Mouse (Mus musculus) frontal cortex, postnatal 14 days (tissue): ENCODE data around the gene Ryr2.

Experiments used
- DNase-seq, 2 experiments: peaks; one replicate each; pipeline ENCODE4 v3.0.0; 2022; ENCODE audit warnings: low spot score in 2 of 2

Gene Ryr2

DNA sequence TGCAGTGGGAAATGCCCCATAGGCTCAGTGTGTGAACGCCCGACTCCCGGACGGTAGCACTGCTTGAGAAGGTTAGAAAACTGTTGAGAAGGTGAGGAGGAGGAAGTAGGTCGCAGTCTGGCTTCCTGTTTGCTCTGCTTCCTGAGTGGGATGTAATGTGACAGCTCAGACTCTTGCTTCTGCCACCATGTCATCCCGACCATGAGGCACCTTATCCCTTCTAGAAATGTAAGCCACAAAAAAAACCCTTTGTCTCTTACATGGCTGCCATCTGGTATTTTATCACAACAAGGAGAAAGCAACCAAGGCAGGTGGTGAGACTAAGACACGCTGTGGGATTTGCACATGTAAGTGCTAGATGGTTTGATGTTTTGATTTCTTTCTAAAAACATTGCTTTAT, 12.2 kb downstream of the Ryr2 start:
- DNase-seq: no peak

DNA sequence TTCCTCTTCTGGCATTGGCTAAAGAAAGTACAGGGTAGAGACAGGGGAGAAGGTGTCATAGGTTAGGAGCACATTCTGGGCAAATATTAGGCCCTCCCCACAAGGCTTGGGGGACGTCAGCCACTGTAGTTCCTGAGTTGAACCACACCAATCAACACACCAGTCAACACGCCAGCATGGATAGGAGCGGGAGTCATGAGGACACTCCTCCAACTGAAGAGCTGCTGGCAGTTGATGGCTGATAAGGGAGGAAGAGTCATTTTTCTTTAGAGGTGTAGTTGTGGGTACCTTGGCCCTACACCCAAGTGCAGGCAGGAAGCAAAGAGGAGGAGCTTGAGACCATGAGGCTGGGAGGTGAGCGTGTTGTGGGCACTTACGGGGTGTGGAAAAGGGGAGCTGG, 13.6 kb downstream of the Ryr2 start:
- DNase-seq: no peak

DNA sequence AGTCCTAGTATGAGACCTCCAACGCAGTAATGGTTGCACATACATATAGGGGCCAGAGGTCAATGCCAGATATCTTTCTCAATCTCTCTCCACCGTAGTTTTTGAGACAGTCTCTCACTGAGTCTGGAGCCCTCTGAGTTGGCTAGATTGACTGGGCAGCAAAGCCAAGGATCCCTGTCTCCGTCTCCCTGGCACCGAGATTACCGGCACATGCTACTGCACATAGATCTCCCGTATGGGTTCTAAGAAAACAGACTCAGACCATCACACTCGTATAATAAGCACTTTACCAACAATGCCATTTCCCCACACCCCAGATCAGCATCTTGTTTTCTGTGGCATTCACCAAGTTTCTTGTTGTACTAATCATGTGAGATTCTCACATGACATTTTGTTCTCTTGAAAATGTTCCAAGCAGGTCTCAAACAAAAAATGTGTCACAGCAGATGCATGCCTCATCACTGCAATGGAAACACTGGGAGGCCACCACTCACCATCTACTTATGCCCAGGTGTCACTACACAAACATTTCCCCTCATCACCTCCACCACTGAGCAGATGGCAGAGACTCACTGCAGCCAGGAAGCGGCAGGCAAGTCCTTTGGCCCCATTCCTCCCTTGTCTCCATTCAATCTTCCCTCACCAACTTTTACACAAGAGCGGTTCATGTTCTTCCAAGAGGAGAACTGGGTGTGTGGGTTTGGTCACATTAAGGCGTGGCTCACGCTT, 14.2 kb downstream of the Ryr2 start:
- no peak for DNase-seq

DNA sequence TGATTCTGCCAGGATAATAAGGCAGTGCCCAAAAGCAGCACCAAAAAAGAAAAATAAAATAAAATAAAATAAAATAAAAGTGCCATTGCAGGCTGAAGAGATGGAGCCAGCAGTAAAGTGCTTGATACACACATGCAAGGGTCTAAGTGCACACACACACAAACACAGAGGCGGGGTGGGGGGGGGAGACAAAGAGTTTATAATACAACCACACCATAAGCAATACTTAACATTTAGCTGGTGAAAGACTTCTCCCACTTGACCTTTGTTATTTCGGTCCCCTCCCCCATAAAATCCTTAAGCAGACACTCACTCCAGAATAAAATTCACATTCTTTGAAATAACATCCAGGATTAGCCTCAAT, 22.7 kb downstream of the Ryr2 start:
- no peak for DNase-seq

DNA sequence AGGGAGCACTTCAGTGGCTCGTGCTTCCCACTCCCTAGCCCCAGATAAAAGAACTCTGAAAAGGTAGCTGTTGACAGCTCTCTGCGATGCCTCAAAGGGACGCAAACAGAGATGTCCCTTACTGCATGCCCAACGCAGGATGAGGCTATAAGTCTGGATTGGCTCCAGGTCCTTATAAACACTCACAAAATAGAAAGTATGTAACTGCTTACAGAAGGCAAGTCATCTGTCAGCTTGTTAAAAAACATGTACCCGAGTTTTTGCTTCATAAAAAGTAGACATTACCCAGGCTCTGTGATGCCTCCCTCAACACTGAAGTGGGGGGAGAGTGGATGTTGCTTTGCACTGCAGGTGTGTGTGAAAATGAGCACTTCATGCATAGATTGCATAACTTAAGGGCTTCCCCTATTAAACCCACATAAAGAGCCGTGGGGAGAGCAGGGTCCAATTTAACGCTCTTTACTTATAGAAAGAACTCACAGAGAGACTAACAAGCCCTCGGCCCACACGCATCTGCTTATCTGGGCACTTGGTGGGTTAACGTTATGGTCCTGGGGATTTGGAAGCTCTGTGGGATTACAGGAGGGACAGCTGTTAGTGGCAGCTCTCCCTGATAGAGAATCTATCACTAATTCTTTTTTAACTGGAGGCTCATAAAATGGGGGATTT, 23.2 kb downstream of the Ryr2 start:
- no peak for DNase-seq

DNA sequence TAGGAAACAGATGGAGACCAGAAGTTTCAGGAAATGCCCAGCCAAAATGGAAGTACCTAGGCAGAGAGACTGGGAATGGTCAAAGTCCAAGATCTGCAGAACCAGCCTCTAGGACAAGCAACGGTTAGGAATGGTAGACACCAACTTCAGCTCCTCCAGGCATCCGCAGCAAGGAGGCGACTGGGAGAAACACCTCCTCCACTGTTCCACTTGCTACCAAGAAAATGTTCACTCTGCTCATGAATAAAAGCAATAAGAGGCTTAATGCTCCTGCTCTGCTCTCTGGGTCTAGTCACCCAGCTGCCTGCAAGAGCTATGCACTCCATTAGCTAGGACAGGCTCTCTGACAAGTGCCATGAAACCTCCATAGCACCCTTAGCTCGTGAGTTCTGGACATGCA, 26.2 kb downstream of the Ryr2 start:
- no peak for DNase-seq

DNA sequence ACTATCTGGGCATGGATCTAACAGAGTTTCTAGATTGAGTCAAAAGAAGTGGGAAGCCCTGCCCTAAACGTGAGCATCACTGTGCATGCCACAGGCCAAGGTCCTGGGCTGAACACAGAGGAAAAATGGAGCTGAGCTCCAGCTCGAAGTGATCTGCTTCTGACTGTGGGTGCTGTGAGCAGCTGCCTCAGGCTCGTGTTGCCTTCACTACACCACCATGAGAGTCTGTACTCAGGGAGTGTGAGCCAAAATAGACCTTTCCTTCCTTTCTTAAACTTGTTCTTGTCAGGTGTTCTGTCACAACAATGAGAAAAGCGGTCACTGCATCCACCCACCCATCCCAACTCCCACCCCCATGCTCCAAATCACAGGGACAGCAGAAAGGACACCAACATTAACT, 27.2 kb downstream of the Ryr2 start:
- DNase-seq: no peak

DNA sequence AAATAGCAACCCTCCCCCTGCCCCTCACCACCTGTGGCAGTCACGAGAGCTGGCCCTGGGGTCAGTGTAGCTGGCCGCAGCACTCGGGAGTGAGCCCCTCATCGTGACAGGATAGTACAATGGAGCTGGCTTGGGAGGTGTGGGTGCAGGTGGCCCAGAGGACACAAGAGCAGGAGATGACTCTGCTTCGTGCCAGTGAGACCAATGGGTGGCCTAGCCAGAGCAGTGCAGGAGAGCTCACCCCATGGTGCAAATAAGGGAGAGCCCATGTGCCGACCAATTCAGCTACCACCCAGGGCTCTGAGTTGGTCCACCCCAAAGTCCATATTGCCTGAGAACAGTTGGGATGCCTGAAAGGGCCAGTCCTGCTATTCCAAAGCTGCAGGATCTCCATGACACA, 31.8 kb downstream of the Ryr2 start:
- DNase-seq: no peak

DNA sequence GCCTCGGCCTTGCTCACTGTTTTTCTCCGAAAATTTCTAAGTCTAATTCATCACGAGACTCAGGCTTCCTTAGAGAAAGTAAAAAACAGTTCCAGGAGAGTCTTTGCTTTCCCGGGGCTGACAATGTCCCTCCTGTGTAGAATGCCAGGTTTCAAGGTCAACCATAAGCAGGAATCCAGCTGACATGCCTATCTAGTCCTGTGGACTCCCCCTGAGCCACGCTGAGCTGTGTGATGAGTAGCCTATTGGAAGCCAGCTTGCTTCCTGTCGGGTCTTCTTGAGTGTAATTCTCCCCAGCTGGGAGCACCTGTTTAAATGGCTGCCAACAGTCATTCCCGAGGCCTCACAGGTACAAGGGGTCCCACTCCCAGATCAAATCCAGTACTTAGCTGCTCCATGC, 34.2 kb downstream of the Ryr2 start:
- DNase-seq: no peak

DNA sequence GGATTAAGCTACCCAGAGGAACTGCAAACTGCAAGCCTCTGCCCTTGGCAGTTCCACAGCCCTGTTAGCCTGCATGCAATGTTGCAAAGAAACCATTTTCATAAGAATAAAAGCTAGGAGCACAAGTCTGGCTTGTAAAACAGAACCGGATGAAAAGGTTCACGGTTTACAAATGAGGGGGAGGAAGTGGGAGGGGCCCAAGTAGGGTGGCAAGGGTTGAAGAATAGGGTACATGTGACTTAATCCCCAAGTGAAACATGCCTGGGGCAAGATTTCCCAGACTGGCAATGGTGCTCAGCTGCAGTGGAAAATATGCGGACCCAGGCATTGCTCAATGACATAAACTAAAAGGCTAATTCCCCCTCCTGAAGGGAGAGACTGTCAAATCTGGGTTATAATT, 34.6 kb downstream of the Ryr2 start:
- DNase-seq: no peak

DNA sequence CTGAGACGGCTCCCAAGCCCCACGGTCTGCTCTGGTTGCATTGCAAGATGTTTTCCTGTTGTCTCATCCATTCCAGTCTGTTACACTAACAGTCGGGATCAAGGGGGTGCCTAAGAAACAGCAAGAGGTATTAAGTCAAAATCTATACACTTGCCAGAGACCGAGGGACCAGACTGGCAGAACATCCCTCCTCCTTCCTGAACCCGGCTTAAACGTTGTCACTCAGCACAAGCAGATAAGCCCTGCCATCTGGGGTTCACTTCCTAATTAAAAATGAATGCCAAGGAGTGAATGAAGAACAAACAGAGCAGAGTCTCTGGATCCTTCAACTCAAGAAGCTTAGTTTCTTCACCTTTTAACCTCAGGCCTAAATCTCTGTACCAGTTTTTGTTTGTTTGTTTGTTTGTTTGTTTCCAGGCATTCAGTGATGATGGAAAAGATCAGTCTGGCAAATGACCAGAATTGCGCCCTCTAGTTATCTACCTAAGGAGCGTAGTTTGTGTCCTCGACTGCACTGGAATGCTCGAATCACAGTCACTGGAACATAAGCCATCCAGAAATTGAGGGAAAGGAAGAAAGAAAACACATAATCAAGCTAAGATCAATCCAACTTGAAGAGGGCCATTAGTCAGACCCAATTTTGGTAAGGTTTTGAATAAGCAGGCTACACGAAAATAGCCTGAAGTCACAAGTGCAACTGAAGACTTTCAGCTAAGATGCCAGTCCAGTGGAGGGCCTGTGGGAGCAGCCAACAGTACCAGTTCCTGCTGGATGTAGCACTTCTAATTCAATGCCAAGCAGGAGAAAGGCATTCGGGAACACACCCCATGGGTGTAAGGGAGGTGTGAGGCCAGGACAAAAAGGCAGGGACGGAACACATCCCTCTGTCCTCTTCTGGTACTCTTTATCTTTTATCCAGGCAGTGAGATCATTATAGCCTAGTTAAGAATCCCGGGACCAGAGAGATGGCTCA, 36.3 kb downstream of the Ryr2 start:
- no peak for DNase-seq

DNA sequence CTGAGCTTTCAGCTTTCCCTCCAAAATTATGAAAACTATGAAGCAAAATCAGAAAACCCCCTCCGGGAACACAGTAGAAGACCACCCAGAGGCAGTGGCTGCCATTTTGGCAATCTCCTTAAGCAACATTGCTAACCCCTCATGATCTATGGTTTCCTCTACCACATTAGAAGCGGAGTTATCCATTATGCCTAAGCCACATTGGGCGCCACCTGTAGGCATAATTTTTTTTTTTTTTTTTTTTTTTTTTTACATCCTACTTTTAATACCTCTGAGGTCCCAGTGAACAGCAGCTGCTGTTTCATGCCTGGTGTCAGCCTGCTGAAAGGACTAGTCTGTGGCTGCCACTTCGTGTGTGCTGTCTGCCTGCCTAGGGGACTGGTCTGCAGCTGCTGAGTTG, 42.2 kb downstream of the Ryr2 start:
- DNase-seq: no peak

DNA sequence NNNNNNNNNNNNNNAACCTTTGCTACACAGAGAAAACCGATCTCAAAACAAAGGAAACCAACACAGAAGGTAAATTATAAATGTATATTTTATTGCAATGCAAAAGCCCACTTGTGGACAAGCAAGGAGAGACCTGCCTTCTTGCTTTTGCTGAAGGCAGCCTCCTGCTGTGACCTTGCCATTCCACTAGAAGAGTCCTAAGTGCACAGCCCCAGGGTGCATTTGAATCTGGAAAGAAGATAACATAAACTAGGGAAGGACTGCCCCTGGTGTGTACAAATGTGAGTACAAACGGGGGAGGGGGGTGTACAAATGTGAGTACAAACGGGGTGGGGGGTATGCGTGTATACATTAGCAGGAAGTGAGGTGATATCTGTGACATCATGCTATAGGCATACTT, 43.2 kb downstream of the Ryr2 start:
- DNase-seq: no peak

DNA sequence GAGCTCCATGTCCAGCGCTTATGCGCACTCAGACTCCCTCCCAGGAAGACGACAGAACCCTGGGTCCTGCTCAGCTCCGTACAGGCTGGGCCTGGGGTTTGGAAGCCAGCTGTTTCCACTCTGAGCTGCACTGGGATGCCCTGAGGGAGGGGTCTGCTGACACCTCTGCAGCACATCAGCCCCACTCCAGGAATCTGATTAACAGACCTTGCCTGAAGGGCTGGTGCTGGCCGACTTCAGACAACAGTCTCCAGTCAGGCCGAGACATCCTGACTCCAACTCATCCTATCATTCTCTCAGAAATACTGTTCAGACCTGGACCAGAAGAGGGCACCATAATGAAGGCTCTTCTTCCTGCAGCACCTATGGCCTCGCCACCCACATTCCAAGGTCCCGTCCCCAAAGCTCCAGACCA, 49.4 kb downstream of the Ryr2 start:
- no peak for DNase-seq

DNA sequence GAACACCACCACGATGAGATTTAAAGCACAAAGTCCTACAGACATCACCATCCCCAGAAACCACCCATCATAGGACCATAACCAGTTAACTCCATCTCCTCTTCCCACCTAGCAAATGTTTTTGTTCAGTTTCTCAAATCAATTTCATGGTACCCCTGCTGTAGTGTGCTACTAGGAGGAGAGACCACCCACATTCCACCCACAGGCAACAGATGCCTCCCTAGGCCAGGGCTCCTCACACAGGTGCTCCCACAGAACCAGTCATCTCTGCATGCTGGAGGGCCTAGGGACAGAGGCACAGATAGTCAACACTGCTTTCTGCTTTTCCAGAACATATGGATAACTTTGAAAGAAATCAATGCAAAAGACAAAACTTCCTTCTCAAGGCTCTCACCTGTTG, 50.8 kb downstream of the Ryr2 start:
- DNase-seq: no peak

DNA sequence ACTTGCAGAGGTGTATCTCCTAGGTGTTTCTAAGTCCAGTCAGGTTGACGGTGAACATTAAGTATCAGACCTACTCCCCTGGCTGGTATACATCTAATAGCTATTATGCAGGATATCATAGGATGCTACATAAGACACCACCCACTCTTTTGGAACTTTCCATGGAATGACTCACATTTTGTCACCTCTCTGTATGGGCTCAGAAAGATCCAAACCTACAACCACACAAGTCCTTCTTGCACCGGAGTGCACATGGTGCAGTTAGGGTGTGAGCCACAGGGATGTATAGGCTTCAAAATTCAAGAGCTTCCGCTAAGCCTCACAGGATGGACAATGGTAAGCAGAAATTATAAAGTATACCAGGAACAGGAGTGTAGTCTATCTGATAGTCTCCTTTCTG, 52.8 kb downstream of the Ryr2 start:
- no peak for DNase-seq

DNA sequence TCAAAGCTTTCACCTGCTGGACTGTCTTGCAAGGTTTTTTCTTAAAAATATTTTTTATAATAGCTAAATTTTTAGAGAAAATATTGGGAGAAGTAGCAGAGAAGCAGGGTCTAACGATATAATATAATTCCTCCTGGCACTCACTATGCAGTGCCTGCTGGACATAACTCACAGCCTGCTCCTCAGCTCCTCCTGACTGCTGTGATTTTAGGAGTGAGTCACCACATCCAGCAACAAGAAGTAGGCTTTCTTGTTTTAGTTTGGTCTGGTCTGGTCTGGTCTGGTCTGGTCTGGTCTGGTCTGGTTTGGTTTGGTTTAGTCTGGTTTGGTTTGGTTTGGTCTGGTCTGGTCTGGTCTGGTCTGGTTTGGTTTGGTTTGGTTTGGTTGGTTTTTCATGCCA, 55.9 kb downstream of the Ryr2 start:
- DNase-seq: no peak

DNA sequence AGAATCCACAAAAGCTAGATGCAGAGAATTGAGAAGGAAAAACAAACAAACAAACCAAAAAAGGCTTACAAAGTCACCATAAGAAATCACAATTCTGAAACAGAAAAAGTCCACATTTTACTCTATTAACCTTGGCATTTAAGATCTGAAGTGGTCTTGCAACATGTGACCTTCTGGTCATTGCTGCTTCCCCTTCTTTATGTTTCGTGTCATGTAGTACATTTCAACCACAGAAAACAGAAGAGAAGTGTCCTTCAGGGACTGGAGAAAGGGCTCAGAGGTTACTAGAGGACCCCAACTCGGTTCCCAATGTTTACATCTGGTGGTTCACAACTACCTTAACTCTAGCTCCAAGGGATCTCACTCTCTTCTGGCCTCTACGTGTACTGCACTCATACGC, 59.7 kb downstream of the Ryr2 start:
- DNase-seq: no peak

DNA sequence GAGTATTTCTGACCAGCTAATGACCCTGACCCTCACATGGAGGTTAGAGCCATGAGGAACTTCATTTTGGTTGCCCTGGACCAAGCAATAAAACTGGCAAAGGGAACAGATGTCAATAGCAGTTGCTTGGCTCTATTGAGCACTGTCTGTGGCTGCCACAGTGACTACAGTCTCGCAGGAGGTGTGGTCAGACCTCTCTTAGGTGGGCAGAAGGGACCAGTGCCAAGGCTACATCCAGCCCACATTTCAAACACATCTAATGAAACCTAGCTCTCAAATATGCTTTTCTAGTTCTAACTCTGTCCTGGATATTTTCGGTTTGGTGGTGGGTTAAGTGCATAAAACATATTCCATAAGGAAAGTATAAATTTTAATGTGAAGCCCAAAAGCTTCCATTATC, 62.0 kb downstream of the Ryr2 start:
- DNase-seq: no peak

DNA sequence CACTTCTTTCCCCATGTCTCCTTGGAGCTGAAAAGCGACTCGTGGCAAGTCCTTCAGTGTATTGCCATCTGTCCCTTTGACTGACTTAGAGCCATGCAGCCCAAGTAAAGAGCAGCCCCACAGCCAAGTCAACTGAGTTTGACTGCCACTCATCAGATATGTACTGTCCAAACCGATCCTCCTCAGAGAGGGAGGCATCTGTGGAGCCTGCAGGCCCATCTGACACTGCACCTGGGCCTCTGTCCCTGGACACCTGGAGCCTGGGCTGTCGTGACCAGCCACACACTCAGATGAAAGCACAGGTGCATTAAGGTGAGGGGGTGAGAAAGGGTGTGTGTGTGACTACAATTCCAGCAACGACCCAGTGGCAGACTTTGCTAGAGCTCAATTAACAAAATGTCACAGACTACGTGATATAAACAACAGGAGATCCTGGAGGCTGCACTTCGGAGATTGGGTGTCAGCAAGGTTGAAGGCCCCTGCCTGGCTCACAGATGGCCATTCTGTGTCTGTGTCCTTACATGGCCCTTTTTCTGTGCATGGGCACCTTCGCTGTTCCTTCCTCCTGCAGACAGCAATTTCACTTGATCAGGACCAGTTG, 63.8 kb downstream of the Ryr2 start:
- DNase-seq: no peak

DNA sequence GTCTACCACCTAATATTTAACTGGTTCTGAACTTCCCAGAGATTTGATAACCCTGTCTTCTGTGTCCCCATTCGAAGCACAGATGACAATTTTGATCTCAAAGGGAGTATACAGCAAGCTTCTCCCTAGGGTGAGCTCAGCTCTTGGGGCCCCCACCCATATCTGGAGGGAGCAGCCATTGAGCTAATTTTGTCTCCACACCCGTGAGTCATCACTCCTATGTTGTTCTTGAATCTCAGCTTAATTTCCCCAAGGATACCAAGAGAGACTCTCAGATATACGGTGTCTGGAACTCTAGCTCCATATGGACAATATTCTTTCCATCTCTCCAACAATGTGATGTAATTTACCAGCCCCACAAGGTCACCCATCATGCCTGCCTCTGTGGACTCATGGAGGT, 66.8 kb downstream of the Ryr2 start:
- DNase-seq: no peak

DNA sequence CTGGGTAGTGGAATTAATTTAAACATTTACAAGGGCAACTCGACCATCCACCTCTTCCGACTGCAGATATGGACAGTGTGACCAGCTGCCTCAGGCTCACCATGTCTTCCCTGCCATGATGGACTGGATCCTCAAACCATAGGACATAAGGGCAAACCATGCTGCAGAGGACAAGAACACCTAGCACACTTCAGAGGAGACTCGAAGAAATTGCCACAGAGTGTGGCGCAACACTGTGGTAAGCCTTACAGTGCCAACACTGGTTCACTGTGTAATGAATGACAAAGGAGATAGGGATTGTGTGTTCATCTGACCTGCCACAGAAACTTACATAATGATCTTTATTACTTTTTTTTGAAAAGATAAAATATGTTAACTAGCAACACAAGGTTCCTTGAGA, 68.1 kb downstream of the Ryr2 start:
- no peak for DNase-seq
